Mouse (Mus musculus): ENCODE measurements around the gene Fthl17b. TPM values are rescaled to one million over a fixed set of nuclear protein-coding genes. Genes with fewer than 3 reads are reported as not detected.
"Not testable (repeated sequence)": the region's sequence is repeated elsewhere in the genome, so short reads cannot be mapped to it uniquely, and the experiment has no call there.

The Fthl17b gene
- not detected in 2 replicates for polyA plus RNA-seq (2015; fragmentation: Nextera tagmentation; extraction: Ambion mirVana)

GRCm38 (mm10) chrX:8962875-8963274 is at the start of gene Fthl17b:
Gene Fthl17b, minus strand, starts transcription at chrX:8962975.
- H3K4me3 ChIP-seq (ENCODE audit: low read length); H3K9me3 ChIP-seq (ENCODE audit: control insufficient read depth, low read length); H3K9ac ChIP-seq (ENCODE audit: low read length); H3K36me3 ChIP-seq (ENCODE audit: control insufficient read depth, insufficient read depth, low read length); H3K27ac ChIP-seq (ENCODE audit: low read length); H3K4me1 ChIP-seq (replicated peaks; ENCODE audit: control insufficient read depth, insufficient read depth, low read length); ATAC-seq (ENCODE audit: low read depth); H3K4me2 ChIP-seq (ENCODE audit: low read depth, low read length); H3K27me3 ChIP-seq (ENCODE audit: control insufficient read depth, insufficient read depth, low read depth, low read length): not testable (repeated sequence)
- WGBS, result 94% methylated on average over 3 of the region's 11 CpGs

GRCm38 (mm10) chrX:8986655-8987054 is 23.9 kb upstream of the Fthl17b start, which contains the start of gene Fthl17d:
Gene Fthl17d, minus strand, starts transcription at chrX:8986755.
- not testable (repeated sequence) for H3K27me3 ChIP-seq (ENCODE audit: control insufficient read depth, insufficient read depth, low read depth, low read length); H3K9me3 ChIP-seq (ENCODE audit: control insufficient read depth, low read length); H3K4me2 ChIP-seq (ENCODE audit: low read depth, low read length); H3K4me3 ChIP-seq (ENCODE audit: low read length); H3K27ac ChIP-seq (ENCODE audit: low read length); ATAC-seq (ENCODE audit: low read depth); H3K4me1 ChIP-seq (replicated peaks; ENCODE audit: control insufficient read depth, insufficient read depth, low read length); H3K9ac ChIP-seq (ENCODE audit: low read length); H3K36me3 ChIP-seq (ENCODE audit: control insufficient read depth, insufficient read depth, low read length)
- WGBS, result no CpG with 5 or more reads among the region's 9 CpGs

GRCm38 (mm10) chrX:8976459-8976858 is 13.7 kb upstream of the Fthl17b start, which contains the start of gene Fthl17c:
Gene Fthl17c, minus strand, starts transcription at chrX:8976559.
- H3K27ac ChIP-seq (ENCODE audit: low read length); H3K9me3 ChIP-seq (ENCODE audit: control insufficient read depth, low read length); ATAC-seq (ENCODE audit: low read depth); H3K9ac ChIP-seq (ENCODE audit: low read length); H3K4me3 ChIP-seq (ENCODE audit: low read length); H3K4me2 ChIP-seq (ENCODE audit: low read depth, low read length); H3K27me3 ChIP-seq (ENCODE audit: control insufficient read depth, insufficient read depth, low read depth, low read length); H3K36me3 ChIP-seq (ENCODE audit: control insufficient read depth, insufficient read depth, low read length); H3K4me1 ChIP-seq (replicated peaks; ENCODE audit: control insufficient read depth, insufficient read depth, low read length): not testable (repeated sequence)
- no CpG with 5 or more reads among the region's 11 CpGs for WGBS

GRCm38 (mm10) chrX:8964618-8965017 is 1.8 kb upstream of the Fthl17b start:
- WGBS, result 47% methylated on average over 4 of the region's 4 CpGs
- not testable (repeated sequence) for H3K4me2 ChIP-seq (ENCODE audit: low read depth, low read length); H3K4me3 ChIP-seq (ENCODE audit: low read length); ATAC-seq (ENCODE audit: low read depth); H3K27me3 ChIP-seq (ENCODE audit: control insufficient read depth, insufficient read depth, low read depth, low read length); H3K4me1 ChIP-seq (replicated peaks; ENCODE audit: control insufficient read depth, insufficient read depth, low read length); H3K36me3 ChIP-seq (ENCODE audit: control insufficient read depth, insufficient read depth, low read length); H3K9me3 ChIP-seq (ENCODE audit: control insufficient read depth, low read length); H3K27ac ChIP-seq (ENCODE audit: low read length); H3K9ac ChIP-seq (ENCODE audit: low read length)

- not testable (repeated sequence) for H3K9ac ChIP-seq (ENCODE audit: low read length); H3K27ac ChIP-seq (ENCODE audit: low read length); H3K4me3 ChIP-seq (ENCODE audit: low read length); H3K4me1 ChIP-seq (replicated peaks; ENCODE audit: control insufficient read depth, insufficient read depth, low read length); H3K36me3 ChIP-seq (ENCODE audit: control insufficient read depth, insufficient read depth, low read length); H3K4me2 ChIP-seq (ENCODE audit: low read depth, low read length); H3K27me3 ChIP-seq (ENCODE audit: control insufficient read depth, insufficient read depth, low read depth, low read length); H3K9me3 ChIP-seq (ENCODE audit: control insufficient read depth, low read length)
- peak; percentile 73 for ATAC-seq (ENCODE audit: low read depth)
- 22% methylated on average over 7 of the region's 7 CpGs for WGBS
Observed at GRCm38 (mm10) chrX:8948130-8948805, 14.5 kb downstream of the Fthl17b start.

- peak; percentile 62 for ATAC-seq (ENCODE audit: low read depth)
- no peaks in the 10 kb centered on the region for H3K27me3 ChIP-seq (ENCODE audit: control insufficient read depth, insufficient read depth, low read depth, low read length)
- 0 out of 2 replicates have a peak overlapping the region, but pooled peaks have one; percentile 20 for H3K4me2 ChIP-seq (ENCODE audit: low read depth, low read length)
- H3K9me3 ChIP-seq (ENCODE audit: control insufficient read depth, low read length), result no peaks in the 10 kb centered on the region
- H3K4me1 ChIP-seq (replicated peaks; ENCODE audit: control insufficient read depth, insufficient read depth, low read length), result no peaks in the 10 kb centered on the region
- no peaks in the 10 kb centered on the region for H3K36me3 ChIP-seq (ENCODE audit: control insufficient read depth, insufficient read depth, low read length)
- WGBS, result 59% methylated on average over 8 of the region's 8 CpGs
- peak overlapping the region; percentile 22; the same call in 1 of the 2 replicates for H3K27ac ChIP-seq (ENCODE audit: low read length)
- H3K4me3 ChIP-seq (ENCODE audit: low read length), result no peak overlapping the region
- no peak overlapping the region for H3K9ac ChIP-seq (ENCODE audit: low read length)
Observed at GRCm38 (mm10) chrX:8944041-8944440, 18.7 kb downstream of the Fthl17b start.

- no peak for ATAC-seq (ENCODE audit: low read depth)
- no peaks in the 10 kb centered on the region for H3K9me3 ChIP-seq (ENCODE audit: control insufficient read depth, low read length)
- H3K4me2 ChIP-seq (ENCODE audit: low read depth, low read length), result no peak overlapping the region
- 34% methylated on average over 4 of the region's 4 CpGs for WGBS
- H3K4me3 ChIP-seq (ENCODE audit: low read length), result no peak overlapping the region
- no peaks in the 10 kb centered on the region for H3K27me3 ChIP-seq (ENCODE audit: control insufficient read depth, insufficient read depth, low read depth, low read length)
- H3K4me1 ChIP-seq (replicated peaks; ENCODE audit: control insufficient read depth, insufficient read depth, low read length), result no peaks in the 10 kb centered on the region
- H3K9ac ChIP-seq (ENCODE audit: low read length), result no peak overlapping the region
- H3K36me3 ChIP-seq (ENCODE audit: control insufficient read depth, insufficient read depth, low read length), result no peaks in the 10 kb centered on the region
- no peak overlapping the region for H3K27ac ChIP-seq (ENCODE audit: low read length)
Observed at GRCm38 (mm10) chrX:8927308-8927707, 35.5 kb downstream of the Fthl17b start.

GRCm38 (mm10) chrX:8921813-8922607 is 40.8 kb downstream of the Fthl17b start:
- Histone ChIP-seq H3K9me3 (ENCODE audit: control insufficient read depth, low read length) (no peaks in the 10 kb centered on the region), H3K4me3 (ENCODE audit: low read length) (no peak overlapping the region), H3K36me3 (ENCODE audit: control insufficient read depth, insufficient read depth, low read length) (no peaks in the 10 kb centered on the region), H3K4me2 (ENCODE audit: low read depth, low read length) (no peak overlapping the region), H3K9ac (ENCODE audit: low read length) (no peak overlapping the region), H3K27me3 (ENCODE audit: control insufficient read depth, insufficient read depth, low read depth, low read length) (no peaks in the 10 kb centered on the region), H3K27ac (ENCODE audit: low read length) (no peak overlapping the region), H3K4me1 (replicated peaks; ENCODE audit: control insufficient read depth, insufficient read depth, low read length) (no peaks in the 10 kb centered on the region)
- WGBS, result 47% methylated on average over 9 of the region's 9 CpGs
- no peak for ATAC-seq (ENCODE audit: low read depth)

GRCm38 (mm10) chrX:8921080-8921479 is 41.7 kb downstream of the Fthl17b start:
- Histone ChIP-seq H3K9me3 (ENCODE audit: control insufficient read depth, low read length) (no peaks in the 10 kb centered on the region), H3K27me3 (ENCODE audit: control insufficient read depth, insufficient read depth, low read depth, low read length) (no peaks in the 10 kb centered on the region), H3K4me3 (ENCODE audit: low read length) (no peak overlapping the region), H3K4me1 (replicated peaks; ENCODE audit: control insufficient read depth, insufficient read depth, low read length) (no peaks in the 10 kb centered on the region), H3K27ac (ENCODE audit: low read length) (no peak overlapping the region), H3K4me2 (ENCODE audit: low read depth, low read length) (no peak overlapping the region), H3K9ac (ENCODE audit: low read length) (no peak overlapping the region), H3K36me3 (ENCODE audit: control insufficient read depth, insufficient read depth, low read length) (no peaks in the 10 kb centered on the region)
- 68% methylated on average over 4 of the region's 4 CpGs for WGBS
- ATAC-seq (ENCODE audit: low read depth), result no peak

All from lung, embryonic 16.5 days (tissue).